Mouse (Mus musculus) G1E (cell line): Measurements from ENCODE around the gene Usp15.

Source experiments
- CTCF ChIP-seq: IDR thresholded peaks from 2 replicates; pipeline ENCODE4 v1.5.1; 2012; ENCODE audit warnings: low read depth, low read length, inconsistent platforms, mixed read lengths
- GATA1 ChIP-seq: IDR thresholded peaks from 2 replicates; pipeline ENCODE4 v1.6.1; 2012; ENCODE audit warnings: borderline replicate concordance, low read length, inconsistent platforms, mixed read lengths

DNA sequence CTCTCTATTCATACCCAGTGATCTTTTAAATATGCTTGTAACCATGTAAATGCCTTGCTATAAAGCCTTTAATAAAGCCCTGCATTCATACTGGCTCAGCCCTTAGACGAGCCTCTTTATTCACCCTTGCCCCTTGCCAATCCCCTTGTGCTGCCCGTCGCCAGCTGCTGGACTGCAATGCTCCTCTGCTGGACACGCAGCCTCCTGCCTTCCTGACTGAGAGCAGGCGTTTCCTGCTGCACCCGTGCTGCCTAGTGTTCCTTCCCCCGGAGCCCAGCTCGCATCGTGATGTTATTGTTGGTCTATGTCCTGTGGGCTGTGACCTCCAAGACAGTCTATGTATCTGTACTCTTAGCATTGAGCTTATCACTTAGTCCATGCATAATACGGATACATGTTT, 61.0 kb downstream of the Usp15 start:
- TF ChIP-seq CTCF (no peak), GATA1 (no peak)
